Mouse (Mus musculus) neural tube, embryonic 14.5 days (tissue): Measurements from ENCODE around the gene Ywhah. TPM values are rescaled to one million over a fixed set of nuclear protein-coding genes. Genes with fewer than 3 reads are reported as not detected.

Experiments
- ATAC-seq: fragments of 200-750 bp; cut with Nextera tagmentation; 2 replicates; pipeline ENCODE4 v1.8.0; 2017; ENCODE audit warnings: low read depth, mild to moderate bottlenecking, moderate TSS enrichment, moderate library complexity
- H3K27ac ChIP-seq: fragments of 300-500 bp; sonication (generic); 2 replicates; pipeline ENCODE4 v1.5.1; 2014; ENCODE audit warnings: low read depth, mild to moderate bottlenecking, control low read depth, low read length, moderate library complexity, mixed read lengths
- H3K27me3 ChIP-seq: fragments of 300-500 bp; sonication (generic); 2 replicates; pipeline ENCODE4 v1.6.1; 2014; ENCODE audit warnings: low read length; ENCODE audit not compliant: control insufficient read depth, insufficient read depth
- H3K36me3 ChIP-seq: fragments of 300-500 bp; sonication (generic); 2 replicates; pipeline ENCODE4 v1.6.1; 2014; ENCODE audit warnings: low read length, mixed read lengths; ENCODE audit not compliant: control insufficient read depth, insufficient read depth
- H3K4me1 ChIP-seq: fragments of 300-500 bp; sonication (generic); 2 replicates; pipeline ENCODE4 v1.6.1; 2014; ENCODE audit warnings: low read length; ENCODE audit not compliant: control insufficient read depth, insufficient read depth
- H3K4me2 ChIP-seq: fragments of 300-500 bp; sonication (generic); 2 replicates; pipeline ENCODE4 v1.6.1; 2014; ENCODE audit warnings: mild to moderate bottlenecking, low read depth, low read length, control low read depth
- H3K4me3 ChIP-seq: fragments of 300-500 bp; sonication (generic); 2 replicates; pipeline ENCODE4 v1.5.1; 2014; ENCODE audit warnings: low read depth, low read length, control low read depth, mixed read lengths
- H3K9ac ChIP-seq: fragments of 300-500 bp; sonication (generic); replicated peaks from 2 replicates; pipeline ENCODE4 v1.6.1; 2014; ENCODE audit warnings: low read depth, mild to moderate bottlenecking, control low read depth, low read length, mixed read lengths
- H3K9me3 ChIP-seq: fragments of 300-500 bp; sonication (generic); 2 replicates; pipeline ENCODE4 v1.6.1; 2016; ENCODE audit warnings: low read length; ENCODE audit not compliant: control insufficient read depth
- WGBS: fragments of 180-500 bp; shearing (Covaris S2); extraction: QIAGEN DNeasy Blood & Tissue Kit; methylation state at CpG from one replicate; pipeline ENCODE4 v1.1.7; 2014; 5-methylcytosine and 5-hydroxymethylcytosine counted together
- polyA plus RNA-seq: library from polyadenylated mRNA; unstranded; fragments of >200 nt; fragmentation: Nextera tagmentation; extraction: Ambion mirVana; gene quantifications from 2 replicates; pipeline ENCODE4 v1.2.1, GENCODE M21; 2014

Gene Ywhah
- polyA plus RNA-seq, 1 experiment from 2014 or later = 776 TPM

DNA sequence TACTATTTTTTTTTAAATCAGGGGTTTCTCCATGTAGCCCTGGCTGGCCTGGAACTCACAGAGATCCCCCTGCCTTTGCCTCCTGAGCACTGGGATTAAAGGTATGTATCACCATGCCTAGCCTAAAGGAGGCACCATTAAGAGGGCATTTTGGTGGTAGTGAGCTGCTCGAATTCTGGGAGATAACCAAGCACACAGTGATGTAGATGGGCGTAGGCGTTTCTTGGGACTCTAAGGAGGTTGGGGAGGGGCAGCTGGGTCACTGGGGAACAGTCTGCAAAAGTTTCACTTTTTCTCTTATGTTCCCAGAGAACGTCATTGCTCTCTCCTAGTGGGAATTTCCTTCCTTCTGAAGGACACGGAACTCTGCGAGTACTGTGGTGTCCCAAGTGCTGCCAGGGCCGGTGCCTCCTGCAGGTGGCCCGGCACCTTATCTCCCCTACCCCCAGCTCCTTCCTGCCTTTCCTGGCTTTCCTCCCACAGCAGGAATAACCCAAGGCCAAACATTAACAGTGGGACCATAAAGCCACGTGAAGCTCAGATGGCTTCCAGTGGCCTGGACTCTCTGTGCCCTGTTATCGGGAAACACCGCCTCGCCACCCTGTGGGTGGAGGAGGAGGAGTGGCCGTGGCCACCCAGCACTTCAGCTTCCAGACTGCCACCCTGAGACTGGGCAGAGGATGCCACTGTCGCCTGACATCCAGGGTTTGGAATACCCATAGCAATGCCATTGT, 34.4 kb downstream of the Ywhah start:
- no peak overlapping the region for H3K9ac ChIP-seq
- no peak overlapping the region for H3K4me2 ChIP-seq
- no peak overlapping the region for H3K27ac ChIP-seq
- H3K4me1 ChIP-seq = no peaks in the 10 kb centered on the region
- no peak for ATAC-seq
- no peaks in the 10 kb centered on the region for H3K36me3 ChIP-seq
- no peaks in the 10 kb centered on the region for H3K9me3 ChIP-seq
- 78% methylated on average over 14 of the region's 14 CpGs for WGBS
- H3K27me3 ChIP-seq = no peaks in the 10 kb centered on the region
- H3K4me3 ChIP-seq = no peak overlapping the region

- 87% methylated on average over 10 of the region's 10 CpGs for WGBS
Observed at GRCm38 (mm10) chr5:33056126-33056765, 37.6 kb downstream of the Ywhah start.

GRCm38 (mm10) chr5:33070071-33070470, 51.5 kb downstream of the Ywhah start:
- no peak overlapping the region for H3K27ac ChIP-seq
- H3K9ac ChIP-seq = no peak overlapping the region
- H3K4me3 ChIP-seq = no peak overlapping the region
- H3K27me3 ChIP-seq = no peaks in the 10 kb centered on the region
- H3K4me1 ChIP-seq = no peaks in the 10 kb centered on the region
- no peaks in the 10 kb centered on the region for H3K9me3 ChIP-seq
- H3K4me2 ChIP-seq = no peak overlapping the region
- ATAC-seq = no peak
- no peaks in the 10 kb centered on the region for H3K36me3 ChIP-seq

More at GRCm38 (mm10) chr5:33056126-33056765, 37.6 kb downstream of the Ywhah start:
- no peak overlapping the region for H3K27ac ChIP-seq
- no peaks in the 10 kb centered on the region for H3K9me3 ChIP-seq
- ATAC-seq = no peak
- no peak overlapping the region for H3K4me2 ChIP-seq
- no peaks in the 10 kb centered on the region for H3K4me1 ChIP-seq
- no peak overlapping the region for H3K4me3 ChIP-seq
- H3K9ac ChIP-seq = no peak overlapping the region
- no peaks in the 10 kb centered on the region for H3K27me3 ChIP-seq
- H3K36me3 ChIP-seq = no peaks in the 10 kb centered on the region

DNA sequence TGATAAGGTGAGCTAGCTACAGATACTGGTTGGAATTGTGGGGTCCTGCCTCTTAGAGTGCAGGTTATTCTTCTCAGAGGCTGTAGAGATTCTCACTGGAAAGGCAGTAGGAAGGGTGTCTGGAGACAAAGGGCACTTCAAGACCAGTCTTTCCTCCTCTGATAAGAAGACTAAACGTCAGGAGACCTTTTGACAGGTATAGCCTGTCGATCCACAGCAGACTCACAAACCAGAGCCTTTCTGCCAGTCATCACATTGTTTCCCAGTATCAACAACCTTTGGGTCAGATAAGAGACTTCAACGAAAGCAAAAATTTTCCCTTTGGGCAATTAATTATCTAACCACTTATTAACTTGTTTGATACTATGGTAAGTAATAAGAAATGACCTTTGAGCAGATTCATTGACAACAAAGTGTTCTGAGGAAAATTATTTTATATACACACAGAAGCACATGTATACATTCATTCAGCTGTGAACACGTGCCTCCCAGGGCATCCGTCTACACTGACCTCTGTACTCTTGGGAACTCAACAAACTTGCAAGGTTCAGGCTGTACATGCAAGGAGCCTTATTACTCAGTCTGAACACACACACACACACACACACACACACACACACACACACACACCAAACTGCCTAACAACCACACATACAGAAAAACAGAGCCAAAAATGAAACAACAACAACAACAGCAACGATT, 58.0 kb downstream of the Ywhah start:
- H3K27ac ChIP-seq = no peak overlapping the region
- no peaks in the 10 kb centered on the region for H3K27me3 ChIP-seq
- 89% methylated on average over 6 of the region's 6 CpGs for WGBS
- no peaks in the 10 kb centered on the region for H3K4me1 ChIP-seq
- no peak overlapping the region for H3K4me2 ChIP-seq
- no peaks in the 10 kb centered on the region for H3K36me3 ChIP-seq
- no peaks in the 10 kb centered on the region for H3K9me3 ChIP-seq
- ATAC-seq = no peak
- H3K9ac ChIP-seq = no peak overlapping the region
- H3K4me3 ChIP-seq = no peak overlapping the region

Other genes with a start within 250 kb of the Ywhah start
- gene Pisd, start 233.2 kb upstream of the Ywhah start, polyA plus RNA-seq = 91.6 and 99.9 TPM in 2 replicates
- gene Gm20671, start 191.7 kb upstream of the Ywhah start, polyA plus RNA-seq = not detected in 2 replicates
- 8.9 and 15.6 TPM in 2 replicates for gene Prr14l, start 164.6 kb upstream of the Ywhah start, polyA plus RNA-seq
- 25.2 and 25.9 TPM in 2 replicates for gene Depdc5, start 155.1 kb upstream of the Ywhah start, polyA plus RNA-seq
- gene Slc5a1, start 85.4 kb downstream of the Ywhah start, polyA plus RNA-seq = 0.10 TPM in 1 of 2 replicates, not detected in the other
- gene Spon2, start 199.6 kb downstream of the Ywhah start, polyA plus RNA-seq = 0.54 and 3.0 TPM in 2 replicates